Mouse (Mus musculus): ENCODE measurements around the gene Tdrd3. TPM values are rescaled to one million over a fixed set of nuclear protein-coding genes. Genes with fewer than 3 reads are reported as not detected.

The Tdrd3 gene
- 13.8 and 32.1 TPM in 2 replicates for total RNA-seq (2015; ENCODE audit: low replicate concordance)
- 11.7 and 18.3 TPM in 2 replicates for total RNA-seq (2017; ENCODE audit: low replicate concordance)

GRCm38 (mm10) chr14:87415808-87416721 lies at the start of gene Tdrd3:
Gene Tdrd3 (plus strand): TSS chr14:87416639.
- ATAC-seq (replicated peaks; ENCODE audit: low FRiP score, poor library complexity, severe bottlenecking): peak; percentile 92

DNA sequence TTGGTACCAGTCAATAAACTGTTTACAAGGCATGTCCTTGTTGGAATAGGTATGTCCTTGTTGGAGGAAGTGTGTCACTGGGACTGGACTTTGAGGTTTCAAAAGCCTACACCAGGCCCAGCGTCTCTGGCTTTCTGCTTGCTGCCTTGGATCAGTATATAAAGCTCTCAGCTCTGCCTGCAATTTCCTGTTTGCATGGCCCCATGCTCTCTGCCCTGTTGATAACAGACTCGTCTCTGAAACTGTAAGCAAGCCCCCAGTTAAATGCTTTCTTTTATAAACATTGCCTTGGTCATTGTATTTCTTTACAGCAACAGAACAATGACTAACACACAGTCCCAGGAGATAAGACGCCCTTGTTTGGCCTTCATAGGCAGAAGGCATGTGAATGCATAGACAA lies 49.3 kb upstream of the Tdrd3 start:
- ATAC-seq (replicated peaks; ENCODE audit: low FRiP score, poor library complexity, severe bottlenecking): no peak

DNA sequence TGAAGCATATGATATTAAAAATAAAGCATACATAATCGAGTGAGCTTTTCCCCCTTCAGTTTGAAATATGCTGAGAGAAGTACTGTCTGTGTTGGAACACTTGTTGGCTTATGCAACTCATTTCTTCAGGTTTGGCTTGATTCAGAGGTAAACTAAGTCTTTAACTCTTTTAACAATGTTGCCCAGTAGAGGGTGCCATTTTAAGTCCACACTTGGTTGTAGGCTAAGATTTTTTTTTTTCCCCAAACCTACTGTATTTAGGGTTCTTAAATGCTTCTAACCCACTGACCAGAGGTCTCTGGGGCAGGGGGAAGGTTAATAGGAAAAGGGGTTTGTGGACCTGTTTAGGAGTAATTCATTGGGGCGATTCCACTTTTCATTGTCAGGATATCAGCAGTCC lies 33.4 kb upstream of the Tdrd3 start:
- no peak for ATAC-seq (replicated peaks; ENCODE audit: low FRiP score, poor library complexity, severe bottlenecking)

GRCm38 (mm10) chr14:87384288-87385268 lies 31.9 kb upstream of the Tdrd3 start:
- no peak for ATAC-seq (replicated peaks; ENCODE audit: low FRiP score, poor library complexity, severe bottlenecking)

DNA sequence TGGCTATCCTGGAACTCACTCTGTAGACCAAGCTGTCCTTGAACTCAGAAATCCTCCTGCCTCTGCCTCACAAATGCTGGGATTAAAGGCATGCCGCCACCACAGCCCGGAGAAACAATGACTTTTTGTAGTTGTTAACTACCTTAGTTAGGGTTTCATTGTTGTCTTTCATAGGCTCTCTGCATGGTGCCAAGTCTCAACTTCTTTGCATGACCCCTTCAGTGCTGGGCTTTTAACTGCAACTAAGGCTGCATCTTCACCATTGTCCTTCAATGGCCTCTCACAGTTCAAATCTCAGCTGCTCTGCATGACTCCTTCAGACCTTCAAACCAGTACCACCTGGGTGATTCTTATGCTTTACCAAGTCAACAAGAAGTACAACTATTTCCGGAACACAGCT lies 23.3 kb upstream of the Tdrd3 start:
- ATAC-seq (replicated peaks; ENCODE audit: low FRiP score, poor library complexity, severe bottlenecking): no peak

DNA sequence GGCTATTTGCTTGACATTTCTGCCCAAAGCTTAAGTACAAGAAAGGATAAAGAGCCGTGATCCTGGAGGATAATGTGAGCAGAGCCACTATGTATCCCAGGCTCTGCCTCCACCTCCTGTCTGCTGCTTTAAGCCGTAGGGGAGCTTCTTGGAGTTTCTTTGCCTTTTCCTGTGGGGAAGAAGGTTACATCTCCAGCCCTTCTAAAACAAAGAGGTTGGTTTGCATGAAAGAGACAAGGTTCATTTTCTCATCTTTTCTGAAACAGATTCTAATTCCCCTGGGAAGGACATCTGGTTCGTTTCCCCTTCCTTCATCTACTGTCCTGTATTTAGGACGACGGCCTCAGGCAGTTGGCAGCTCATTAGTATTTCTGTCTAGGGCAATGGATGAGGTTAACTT lies 19.8 kb upstream of the Tdrd3 start:
- no peak for ATAC-seq (replicated peaks; ENCODE audit: low FRiP score, poor library complexity, severe bottlenecking)

- peak; percentile 10; the same call in 1 of the 2 replicates for ATAC-seq (replicated peaks; ENCODE audit: low FRiP score, poor library complexity, severe bottlenecking)
Observed at GRCm38 (mm10) chr14:87415486-87415807, 992 bp upstream of the Tdrd3 start.

- ATAC-seq (replicated peaks; ENCODE audit: low FRiP score, poor library complexity, severe bottlenecking): no peak
Observed at GRCm38 (mm10) chr14:87416755-87417690, 584 bp downstream of the Tdrd3 start.

DNA sequence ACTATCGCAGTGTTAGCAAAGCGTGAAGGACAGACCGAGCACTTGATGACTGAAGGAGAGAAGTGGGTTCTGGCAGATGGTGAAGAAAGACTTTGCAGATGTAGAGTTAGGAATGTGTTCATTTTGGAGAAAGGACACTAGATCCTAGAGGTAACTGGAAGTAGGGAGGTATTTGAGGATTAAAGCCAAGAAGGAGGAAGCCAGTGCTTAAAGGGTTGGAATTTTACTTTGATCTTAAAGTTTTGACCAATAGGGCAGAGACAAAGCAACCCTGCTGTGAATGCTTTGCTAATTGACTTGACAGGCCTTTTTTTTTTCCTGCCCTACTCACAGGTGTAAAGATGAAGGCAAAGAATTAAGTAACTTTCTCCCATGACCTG lies 1.2 kb downstream of the Tdrd3 start:
- 0 out of 2 replicates have a peak, but pooled peaks have one; percentile 1 for ATAC-seq (replicated peaks; ENCODE audit: low FRiP score, poor library complexity, severe bottlenecking)

DNA sequence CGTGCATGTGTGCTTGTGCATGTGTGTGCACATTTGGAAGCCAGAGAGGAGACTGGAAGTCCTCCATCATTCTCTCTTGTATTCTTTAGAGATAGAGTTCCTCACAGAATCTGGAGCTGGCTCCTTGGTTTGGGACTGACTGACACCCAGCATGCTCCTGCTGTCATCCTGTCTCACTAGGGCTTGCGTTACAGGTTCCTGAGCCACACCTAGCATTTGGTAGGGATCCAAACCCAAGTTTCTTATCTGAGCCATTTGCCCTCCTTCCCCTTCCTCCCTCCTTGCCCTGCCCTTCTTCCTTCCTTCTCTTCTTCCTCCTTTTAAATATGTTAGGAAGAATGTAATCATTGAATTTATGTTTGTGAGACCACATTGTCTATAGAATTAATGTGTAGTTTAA lies 3.3 kb downstream of the Tdrd3 start:
- peak; percentile 57 for ATAC-seq (replicated peaks; ENCODE audit: low FRiP score, poor library complexity, severe bottlenecking)

GRCm38 (mm10) chr14:87420576-87420975 lies 4.1 kb downstream of the Tdrd3 start:
- no peak for ATAC-seq (replicated peaks; ENCODE audit: low FRiP score, poor library complexity, severe bottlenecking)

DNA sequence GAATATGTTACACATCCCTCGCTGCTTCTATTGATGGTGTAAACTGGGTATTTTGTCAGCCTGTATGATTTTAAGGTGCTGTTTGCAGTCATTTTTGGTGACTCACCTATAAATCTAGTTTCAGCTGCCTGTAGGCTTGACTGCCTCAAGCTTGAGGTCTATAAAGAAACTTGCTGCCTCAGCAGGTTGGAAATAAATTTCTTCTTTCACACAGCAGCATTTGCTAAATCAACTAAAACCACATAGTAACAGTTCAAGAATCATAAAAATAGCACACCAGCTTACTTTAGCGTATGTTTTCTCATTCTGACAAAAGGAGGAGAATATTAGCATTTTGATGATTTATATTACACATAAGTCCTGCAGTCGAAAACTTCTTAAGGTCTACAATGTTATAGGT lies 6.0 kb downstream of the Tdrd3 start:
- ATAC-seq (replicated peaks; ENCODE audit: low FRiP score, poor library complexity, severe bottlenecking): no peak

GRCm38 (mm10) chr14:87426297-87426922 lies 10.0 kb downstream of the Tdrd3 start:
- peak; percentile 82 for ATAC-seq (replicated peaks; ENCODE audit: low FRiP score, poor library complexity, severe bottlenecking)

- ATAC-seq (replicated peaks; ENCODE audit: low FRiP score, poor library complexity, severe bottlenecking): 0 out of 2 replicates have a peak, but pooled peaks have one; percentile 48
Observed at GRCm38 (mm10) chr14:87427032-87427431, 10.6 kb downstream of the Tdrd3 start.

GRCm38 (mm10) chr14:87427659-87428289 lies 11.3 kb downstream of the Tdrd3 start:
- no peak for ATAC-seq (replicated peaks; ENCODE audit: low FRiP score, poor library complexity, severe bottlenecking)

DNA sequence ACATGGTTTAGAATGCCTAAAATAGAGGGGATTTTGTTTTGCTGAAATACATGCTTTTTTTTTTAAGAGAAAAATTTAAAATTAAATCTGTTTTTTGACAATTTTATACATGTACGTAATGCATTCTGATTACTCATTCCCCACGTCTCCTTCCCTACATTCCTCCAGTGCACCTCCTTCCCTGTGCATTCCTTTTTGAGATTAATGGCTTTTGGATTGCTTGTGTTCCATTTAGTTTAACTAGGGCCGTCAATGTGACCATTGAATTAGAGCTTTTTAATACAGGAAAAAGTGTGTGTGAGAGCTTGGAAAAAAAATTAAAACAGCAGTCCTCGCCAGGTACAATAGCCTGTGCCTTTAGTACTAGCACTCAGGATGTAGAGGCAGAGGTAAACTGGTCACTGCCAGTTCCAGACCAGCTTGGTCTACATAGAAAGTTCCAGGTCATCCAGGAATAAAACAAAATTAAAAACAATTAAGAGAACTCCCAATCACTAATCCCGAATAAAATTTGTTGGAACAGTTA lies 17.0 kb downstream of the Tdrd3 start:
- ATAC-seq (replicated peaks; ENCODE audit: low FRiP score, poor library complexity, severe bottlenecking): no peak

- no peak for ATAC-seq (replicated peaks; ENCODE audit: low FRiP score, poor library complexity, severe bottlenecking)
Observed at GRCm38 (mm10) chr14:87435382-87435781, 18.9 kb downstream of the Tdrd3 start.

GRCm38 (mm10) chr14:87439721-87440120 lies 23.3 kb downstream of the Tdrd3 start:
- no peak for ATAC-seq (replicated peaks; ENCODE audit: low FRiP score, poor library complexity, severe bottlenecking)

Measured in erythroblast, adult 5-6 weeks (primary cell).